Mouse (Mus musculus): ENCODE measurements around the gene Dpf2. TPM values are rescaled to one million over a fixed set of nuclear protein-coding genes. Genes with fewer than 3 reads are reported as not detected.
A peak's percentile ranks its signal among the peaks of the same experiment; 100 is the strongest.

Gene Dpf2
- polyA plus RNA-seq, 1 experiment: 194 TPM

DNA sequence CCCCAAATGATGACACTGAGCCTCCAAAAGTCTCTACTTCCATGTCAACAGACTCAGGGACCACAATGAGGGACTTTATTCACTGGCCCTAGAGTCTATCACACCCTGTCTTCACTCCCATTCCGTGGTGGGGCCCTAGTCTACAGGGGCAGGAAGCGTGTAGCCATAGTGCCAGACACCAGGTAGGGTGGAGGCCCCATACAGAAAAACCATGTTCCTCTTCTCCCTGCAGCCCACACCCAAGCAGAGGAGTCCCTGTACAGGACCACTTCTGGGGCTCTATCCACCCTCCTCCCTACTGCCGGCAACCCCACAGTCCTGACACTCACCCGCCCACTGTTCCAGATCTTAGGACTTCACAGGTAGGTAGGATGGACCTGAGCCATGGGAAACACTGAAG lies 40.3 kb downstream of the Dpf2 start:
- H3K36me3 ChIP-seq (ENCODE audit: control insufficient read depth, insufficient read depth, low read length): peaks cover 27% of the 10 kb centered on the region
- H3K4me1 ChIP-seq (replicated peaks; ENCODE audit: control insufficient read depth, insufficient read depth, low read length): peaks cover 48% of the 10 kb centered on the region
- 25% methylated on average over 4 of the region's 4 CpGs for WGBS
- no peaks in the 10 kb centered on the region for H3K27me3 ChIP-seq (ENCODE audit: control insufficient read depth, insufficient read depth, low read length)
- peak; percentile 49 for DNase-seq
- H3K27ac ChIP-seq (ENCODE audit: control insufficient read depth, insufficient read depth, low read length): peak overlapping the region; percentile 60
- peak overlapping the region; percentile 39 for H3K4me3 ChIP-seq (ENCODE audit: control insufficient read depth, insufficient read depth, low read length)
- TF ChIP-seq CTCF (IDR thresholded peaks at IDR 0.05; ENCODE audit: borderline replicate concordance, control insufficient read depth, extremely low read depth, insufficient read depth, low read length, poor library complexity) (no peak), POLR2A (IDR thresholded peaks at IDR 0.05; ENCODE audit: control insufficient read depth, extremely low read depth, insufficient read depth, low read length, poor library complexity) (no peak)

DNA sequence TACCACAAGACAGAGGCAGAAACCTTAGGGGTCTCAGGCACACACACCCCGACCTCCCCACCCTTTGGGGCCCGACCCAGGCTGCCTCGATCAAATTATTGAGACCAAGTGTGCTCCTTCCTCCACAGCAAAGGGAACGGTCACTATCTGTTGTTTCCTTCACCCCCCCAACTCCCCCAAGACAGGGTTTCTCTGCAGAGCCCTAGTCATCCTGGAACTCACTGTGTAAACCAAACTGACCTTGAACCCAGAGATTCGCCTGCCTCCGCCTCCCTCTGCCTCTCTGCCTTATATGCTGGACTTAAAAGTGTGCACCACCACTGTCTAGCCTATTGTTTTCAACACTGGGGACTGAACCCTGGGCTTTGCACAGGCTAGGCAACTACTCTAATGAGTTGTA lies 41.1 kb downstream of the Dpf2 start:
- H3K36me3 ChIP-seq (ENCODE audit: control insufficient read depth, insufficient read depth, low read length): peaks cover 27% of the 10 kb centered on the region
- WGBS: 19% methylated on average over 6 of the region's 6 CpGs

DNA sequence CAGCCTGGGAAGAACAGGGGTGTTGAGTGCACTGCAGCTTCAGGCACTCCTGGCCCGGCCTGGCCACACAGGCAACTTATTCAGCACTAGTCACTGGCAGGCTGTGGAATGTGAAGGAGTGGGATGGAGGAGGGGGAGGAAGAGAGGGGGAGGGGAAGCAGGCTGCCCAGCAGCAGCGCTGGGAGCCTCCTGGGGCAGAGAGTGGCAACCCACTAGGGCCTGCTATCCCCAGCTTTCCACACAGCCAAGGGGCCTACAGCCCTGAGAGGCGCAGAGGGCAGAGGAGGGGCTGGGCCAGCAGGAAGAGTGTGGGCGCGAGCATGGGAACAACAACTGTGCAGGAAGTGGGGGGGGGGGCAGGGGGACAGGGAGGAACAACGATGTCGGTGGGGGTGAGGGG lies 41.5 kb downstream of the Dpf2 start:
- WGBS: 6% methylated on average over 7 of the region's 7 CpGs
- Histone ChIP-seq H3K36me3 (ENCODE audit: control insufficient read depth, insufficient read depth, low read length) (peaks cover 27% of the 10 kb centered on the region), H3K4me3 (ENCODE audit: control insufficient read depth, insufficient read depth, low read length) (peak overlapping the region; percentile 31), H3K4me1 (replicated peaks; ENCODE audit: control insufficient read depth, insufficient read depth, low read length) (peaks cover 42% of the 10 kb centered on the region), H3K27ac (ENCODE audit: control insufficient read depth, insufficient read depth, low read length) (peak overlapping the region; percentile 64; the same call in 1 of the 2 replicates), H3K27me3 (ENCODE audit: control insufficient read depth, insufficient read depth, low read length) (no peaks in the 10 kb centered on the region)
- DNase-seq: peak; percentile 69
- no peak for TF ChIP-seq POLR2A (IDR thresholded peaks at IDR 0.05; ENCODE audit: control insufficient read depth, extremely low read depth, insufficient read depth, low read length, poor library complexity)
- no peak for TF ChIP-seq CTCF (IDR thresholded peaks at IDR 0.05; ENCODE audit: borderline replicate concordance, control insufficient read depth, extremely low read depth, insufficient read depth, low read length, poor library complexity)

More for the DNA sequence above, 41.1 kb downstream of the Dpf2 start:
- Histone ChIP-seq H3K27ac (ENCODE audit: control insufficient read depth, insufficient read depth, low read length) (peak overlapping the region; percentile 64; the same call in 1 of the 2 replicates), H3K27me3 (ENCODE audit: control insufficient read depth, insufficient read depth, low read length) (no peaks in the 10 kb centered on the region), H3K4me1 (replicated peaks; ENCODE audit: control insufficient read depth, insufficient read depth, low read length) (peaks cover 42% of the 10 kb centered on the region), H3K4me3 (ENCODE audit: control insufficient read depth, insufficient read depth, low read length) (peak overlapping the region; percentile 31)
- no peak for TF ChIP-seq CTCF (IDR thresholded peaks at IDR 0.05; ENCODE audit: borderline replicate concordance, control insufficient read depth, extremely low read depth, insufficient read depth, low read length, poor library complexity)
- no peak for TF ChIP-seq POLR2A (IDR thresholded peaks at IDR 0.05; ENCODE audit: control insufficient read depth, extremely low read depth, insufficient read depth, low read length, poor library complexity)
- no peak for DNase-seq

DNA sequence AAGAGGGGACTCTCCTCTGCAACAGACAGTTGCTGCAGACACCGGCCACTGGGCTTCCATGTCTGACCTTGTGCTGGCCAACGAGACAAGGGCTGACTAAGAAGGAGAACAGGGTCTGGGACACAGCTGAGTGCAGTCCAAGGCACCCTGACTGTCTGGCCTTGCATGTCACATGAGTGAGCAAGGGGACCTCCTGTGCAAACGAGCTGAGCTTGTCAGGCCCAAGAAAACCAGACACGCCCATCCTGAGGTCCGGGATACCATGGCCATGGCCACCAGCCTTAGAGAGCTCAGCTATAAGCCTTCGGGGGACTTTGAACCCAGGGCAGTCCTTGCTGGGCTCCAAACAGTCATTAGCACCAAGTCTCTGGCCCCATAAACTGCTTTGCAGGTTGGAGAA lies 44.7 kb downstream of the Dpf2 start:
- H3K4me1 ChIP-seq (replicated peaks; ENCODE audit: control insufficient read depth, insufficient read depth, low read length): peaks cover 26% of the 10 kb centered on the region
- WGBS: 94% methylated on average over 6 of the region's 6 CpGs
- H3K4me3 ChIP-seq (ENCODE audit: control insufficient read depth, insufficient read depth, low read length): no peak overlapping the region
- no peak overlapping the region for H3K27ac ChIP-seq (ENCODE audit: control insufficient read depth, insufficient read depth, low read length)
- no peak for TF ChIP-seq POLR2A (IDR thresholded peaks at IDR 0.05; ENCODE audit: control insufficient read depth, extremely low read depth, insufficient read depth, low read length, poor library complexity)
- TF ChIP-seq CTCF (IDR thresholded peaks at IDR 0.05; ENCODE audit: borderline replicate concordance, control insufficient read depth, extremely low read depth, insufficient read depth, low read length, poor library complexity): no peak
- H3K36me3 ChIP-seq (ENCODE audit: control insufficient read depth, insufficient read depth, low read length): peaks cover 54% of the 10 kb centered on the region
- no peaks in the 10 kb centered on the region for H3K27me3 ChIP-seq (ENCODE audit: control insufficient read depth, insufficient read depth, low read length)
- DNase-seq: no peak

DNA sequence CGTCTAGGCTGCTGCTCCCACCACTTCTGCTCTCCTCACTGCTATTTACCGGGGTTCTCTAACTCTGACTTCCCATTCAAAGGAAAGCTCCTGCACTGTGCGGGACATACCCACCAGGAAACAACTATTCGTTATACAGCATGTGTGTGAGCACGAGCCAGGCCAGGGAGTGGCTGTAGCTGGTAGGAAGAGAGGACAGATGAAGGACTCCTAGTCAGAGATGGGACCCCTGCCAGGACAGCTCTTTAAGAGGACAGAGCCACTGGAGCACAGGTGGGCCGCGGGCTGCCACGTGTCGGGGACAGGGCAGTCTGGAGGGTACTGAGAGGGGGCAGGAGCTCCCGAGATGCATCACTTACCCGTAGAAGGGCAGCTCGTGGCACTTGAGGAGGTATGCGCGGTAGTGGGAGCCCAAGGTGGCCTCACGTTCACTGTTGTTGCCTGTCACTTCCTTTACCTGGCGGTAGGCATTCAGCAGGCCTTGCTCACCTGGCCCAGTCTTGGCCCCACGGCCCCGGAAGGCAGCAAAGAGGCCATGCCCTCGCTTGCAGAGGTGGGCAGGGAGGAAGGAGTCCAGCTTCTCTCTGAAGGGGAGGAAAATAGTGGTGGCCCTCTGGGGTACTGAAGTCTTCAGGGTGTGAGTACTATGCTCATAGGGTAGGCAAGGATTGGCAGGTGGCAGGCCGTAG lies 48.0 kb downstream of the Dpf2 start:
- Histone ChIP-seq H3K4me1 (replicated peaks; ENCODE audit: control insufficient read depth, insufficient read depth, low read length) (no peaks in the 10 kb centered on the region), H3K27me3 (ENCODE audit: control insufficient read depth, insufficient read depth, low read length) (no peaks in the 10 kb centered on the region), H3K27ac (ENCODE audit: control insufficient read depth, insufficient read depth, low read length) (no peak overlapping the region), H3K36me3 (ENCODE audit: control insufficient read depth, insufficient read depth, low read length) (peaks cover 72% of the 10 kb centered on the region), H3K4me3 (ENCODE audit: control insufficient read depth, insufficient read depth, low read length) (no peak overlapping the region)
- DNase-seq: no peak
- no peak for TF ChIP-seq CTCF (IDR thresholded peaks at IDR 0.05; ENCODE audit: borderline replicate concordance, control insufficient read depth, extremely low read depth, insufficient read depth, low read length, poor library complexity)
- TF ChIP-seq POLR2A (IDR thresholded peaks at IDR 0.05; ENCODE audit: control insufficient read depth, extremely low read depth, insufficient read depth, low read length, poor library complexity): no peak
- WGBS: 96% methylated on average over 20 of the region's 20 CpGs

DNA sequence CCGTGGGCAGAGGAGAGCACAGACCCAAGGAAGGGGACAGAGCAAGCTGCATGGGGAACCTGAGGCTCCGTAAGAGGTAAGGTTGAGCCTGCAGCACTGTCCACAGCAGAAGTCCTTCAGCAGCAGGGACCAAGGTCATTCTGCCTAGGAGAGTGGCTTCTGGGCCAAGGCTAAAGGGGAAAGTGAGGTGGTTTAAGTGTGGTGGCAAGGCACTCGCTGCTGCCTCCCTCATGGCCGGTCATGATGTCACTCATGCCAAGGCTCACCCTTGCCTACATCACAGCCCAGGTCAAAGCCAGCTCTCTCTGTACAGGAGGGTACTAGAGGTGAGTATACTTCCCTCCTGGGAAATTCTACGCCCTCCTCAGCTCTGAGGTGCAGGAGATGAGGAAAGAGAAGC lies 49.0 kb downstream of the Dpf2 start:
- Histone ChIP-seq H3K27ac (ENCODE audit: control insufficient read depth, insufficient read depth, low read length) (no peak overlapping the region), H3K4me3 (ENCODE audit: control insufficient read depth, insufficient read depth, low read length) (no peak overlapping the region), H3K36me3 (ENCODE audit: control insufficient read depth, insufficient read depth, low read length) (peaks cover 72% of the 10 kb centered on the region), H3K27me3 (ENCODE audit: control insufficient read depth, insufficient read depth, low read length) (no peaks in the 10 kb centered on the region), H3K4me1 (replicated peaks; ENCODE audit: control insufficient read depth, insufficient read depth, low read length) (no peaks in the 10 kb centered on the region)
- TF ChIP-seq CTCF (IDR thresholded peaks at IDR 0.05; ENCODE audit: borderline replicate concordance, control insufficient read depth, extremely low read depth, insufficient read depth, low read length, poor library complexity) (no peak), POLR2A (IDR thresholded peaks at IDR 0.05; ENCODE audit: control insufficient read depth, extremely low read depth, insufficient read depth, low read length, poor library complexity) (no peak)
- DNase-seq: no peak
- WGBS: over 99% methylated on average over 5 of the region's 5 CpGs
